Mouse (Mus musculus) neural tube, embryonic 14.5 days (tissue): Measurements from ENCODE around the gene Tenm2. TPM values are rescaled to one million over a fixed set of nuclear protein-coding genes. Genes with fewer than 3 reads are reported as not detected.

ENCODE experiments used
- ATAC-seq: fragments of 200-750 bp; cut with Nextera tagmentation; 2 replicates; pipeline ENCODE4 v1.8.0; 2017; ENCODE audit warnings: low read depth, mild to moderate bottlenecking, moderate TSS enrichment, moderate library complexity
- H3K27ac ChIP-seq: fragments of 300-500 bp; sonication (generic); 2 replicates; pipeline ENCODE4 v1.5.1; 2014; ENCODE audit warnings: low read depth, mild to moderate bottlenecking, control low read depth, low read length, moderate library complexity, mixed read lengths
- H3K27me3 ChIP-seq: fragments of 300-500 bp; sonication (generic); 2 replicates; pipeline ENCODE4 v1.6.1; 2014; ENCODE audit warnings: low read length; ENCODE audit not compliant: control insufficient read depth, insufficient read depth
- H3K36me3 ChIP-seq: fragments of 300-500 bp; sonication (generic); 2 replicates; pipeline ENCODE4 v1.6.1; 2014; ENCODE audit warnings: low read length, mixed read lengths; ENCODE audit not compliant: control insufficient read depth, insufficient read depth
- H3K4me1 ChIP-seq: fragments of 300-500 bp; sonication (generic); 2 replicates; pipeline ENCODE4 v1.6.1; 2014; ENCODE audit warnings: low read length; ENCODE audit not compliant: control insufficient read depth, insufficient read depth
- H3K4me2 ChIP-seq: fragments of 300-500 bp; sonication (generic); 2 replicates; pipeline ENCODE4 v1.6.1; 2014; ENCODE audit warnings: mild to moderate bottlenecking, low read depth, low read length, control low read depth
- H3K4me3 ChIP-seq: fragments of 300-500 bp; sonication (generic); 2 replicates; pipeline ENCODE4 v1.5.1; 2014; ENCODE audit warnings: low read depth, low read length, control low read depth, mixed read lengths
- H3K9ac ChIP-seq: fragments of 300-500 bp; sonication (generic); replicated peaks from 2 replicates; pipeline ENCODE4 v1.6.1; 2014; ENCODE audit warnings: low read depth, mild to moderate bottlenecking, control low read depth, low read length, mixed read lengths
- H3K9me3 ChIP-seq: fragments of 300-500 bp; sonication (generic); 2 replicates; pipeline ENCODE4 v1.6.1; 2016; ENCODE audit warnings: low read length; ENCODE audit not compliant: control insufficient read depth
- WGBS: fragments of 180-500 bp; shearing (Covaris S2); extraction: QIAGEN DNeasy Blood & Tissue Kit; methylation state at CpG from one replicate; pipeline ENCODE4 v1.1.7; 2014; 5-methylcytosine and 5-hydroxymethylcytosine counted together
- polyA plus RNA-seq: library from polyadenylated mRNA; unstranded; fragments of >200 nt; fragmentation: Nextera tagmentation; extraction: Ambion mirVana; gene quantifications from 2 replicates; pipeline ENCODE4 v1.2.1, GENCODE M21; 2014

Tenm2 gene
- polyA plus RNA-seq, 1 experiment from 2014 or later, result 32.2 TPM

GRCm38 (mm10) chr11:37046671-37047070, 189.1 kb downstream of the Tenm2 start:
- Histone ChIP-seq H3K27me3 (no peaks in the 10 kb centered on the region), H3K27ac (no peak overlapping the region), H3K36me3 (no peaks in the 10 kb centered on the region), H3K9ac (no peak overlapping the region), H3K9me3 (no peaks in the 10 kb centered on the region), H3K4me2 (no peak overlapping the region), H3K4me3 (no peak overlapping the region), H3K4me1 (no peaks in the 10 kb centered on the region)
- 62% methylated on average over 5 of the region's 5 CpGs for WGBS
- no peak for ATAC-seq

- Histone ChIP-seq H3K27ac (no peak overlapping the region), H3K4me2 (no peak overlapping the region), H3K36me3 (no peaks in the 10 kb centered on the region), H3K9ac (no peak overlapping the region), H3K4me1 (no peaks in the 10 kb centered on the region), H3K27me3 (no peaks in the 10 kb centered on the region), H3K4me3 (no peak overlapping the region), H3K9me3 (no peaks in the 10 kb centered on the region)
- ATAC-seq, result no peak
- 80% methylated on average over 4 of the region's 4 CpGs for WGBS
Measured at GRCm38 (mm10) chr11:37041259-37041658, 194.5 kb downstream of the Tenm2 start.

- Histone ChIP-seq H3K36me3 (no peaks in the 10 kb centered on the region), H3K4me1 (no peaks in the 10 kb centered on the region), H3K4me3 (no peak overlapping the region), H3K27ac (no peak overlapping the region), H3K27me3 (no peaks in the 10 kb centered on the region), H3K9me3 (no peaks in the 10 kb centered on the region), H3K4me2 (no peak overlapping the region), H3K9ac (no peak overlapping the region)
- WGBS, result 80% methylated on average over 3 of the region's 3 CpGs
- no peak for ATAC-seq
Measured at GRCm38 (mm10) chr11:37039283-37039682, 196.5 kb downstream of the Tenm2 start.

GRCm38 (mm10) chr11:37031305-37032055, 204.3 kb downstream of the Tenm2 start:
- H3K4me2 ChIP-seq, result no peak overlapping the region
- H3K9me3 ChIP-seq, result no peaks in the 10 kb centered on the region
- ATAC-seq, result no peak
- 46% methylated on average over 7 of the region's 7 CpGs for WGBS
- H3K4me3 ChIP-seq, result no peak overlapping the region
- no peaks in the 10 kb centered on the region for H3K27me3 ChIP-seq
- no peak overlapping the region for H3K9ac ChIP-seq
- H3K4me1 ChIP-seq, result no peaks in the 10 kb centered on the region
- no peaks in the 10 kb centered on the region for H3K36me3 ChIP-seq
- no peak overlapping the region for H3K27ac ChIP-seq

- 85% methylated on average over 1 of the region's 1 CpGs for WGBS
- no peak overlapping the region for H3K4me3 ChIP-seq
- H3K4me1 ChIP-seq, result no peaks in the 10 kb centered on the region
- H3K27ac ChIP-seq, result no peak overlapping the region
- H3K9me3 ChIP-seq, result no peaks in the 10 kb centered on the region
- H3K9ac ChIP-seq, result no peak overlapping the region
- no peaks in the 10 kb centered on the region for H3K27me3 ChIP-seq
- ATAC-seq, result no peak
- H3K4me2 ChIP-seq, result no peak overlapping the region
- no peaks in the 10 kb centered on the region for H3K36me3 ChIP-seq
Measured at GRCm38 (mm10) chr11:37011900-37012299, 223.9 kb downstream of the Tenm2 start.

GRCm38 (mm10) chr11:37009243-37009642, 226.5 kb downstream of the Tenm2 start:
- H3K4me2 ChIP-seq, result no peak overlapping the region
- no peak overlapping the region for H3K4me3 ChIP-seq
- no peaks in the 10 kb centered on the region for H3K36me3 ChIP-seq
- H3K9me3 ChIP-seq, result no peaks in the 10 kb centered on the region
- H3K9ac ChIP-seq, result no peak overlapping the region
- H3K27me3 ChIP-seq, result no peaks in the 10 kb centered on the region
- H3K27ac ChIP-seq, result no peak overlapping the region
- no peak for ATAC-seq
- no peaks in the 10 kb centered on the region for H3K4me1 ChIP-seq
- 55% methylated on average over 1 of the region's 1 CpGs for WGBS

- H3K9ac ChIP-seq, result no peak overlapping the region
- no peak overlapping the region for H3K4me2 ChIP-seq
- H3K27me3 ChIP-seq, result no peaks in the 10 kb centered on the region
- no peaks in the 10 kb centered on the region for H3K9me3 ChIP-seq
- no peaks in the 10 kb centered on the region for H3K4me1 ChIP-seq
- H3K27ac ChIP-seq, result no peak overlapping the region
- no peak overlapping the region for H3K4me3 ChIP-seq
- no peaks in the 10 kb centered on the region for H3K36me3 ChIP-seq
- 24% methylated on average over 3 of the region's 3 CpGs for WGBS
- no peak for ATAC-seq
Measured at GRCm38 (mm10) chr11:36997668-36998067, 238.1 kb downstream of the Tenm2 start.

- H3K4me2 ChIP-seq, result no peak overlapping the region
- H3K27me3 ChIP-seq, result no peaks in the 10 kb centered on the region
- H3K9me3 ChIP-seq, result no peaks in the 10 kb centered on the region
- ATAC-seq, result no peak
- H3K9ac ChIP-seq, result no peak overlapping the region
- H3K36me3 ChIP-seq, result no peaks in the 10 kb centered on the region
- no peak overlapping the region for H3K4me3 ChIP-seq
- H3K4me1 ChIP-seq, result peaks cover 4% of the 10 kb centered on the region; the same call in 1 of the 2 replicates
- no peak overlapping the region for H3K27ac ChIP-seq
- WGBS, result 75% methylated on average over 3 of the region's 3 CpGs
Measured at GRCm38 (mm10) chr11:36990895-36991294, 244.9 kb downstream of the Tenm2 start.

- no peak overlapping the region for H3K4me2 ChIP-seq
- no peaks in the 10 kb centered on the region for H3K27me3 ChIP-seq
- H3K4me3 ChIP-seq, result no peak overlapping the region
- 42% methylated on average over 5 of the region's 5 CpGs for WGBS
- H3K27ac ChIP-seq, result 0 out of 2 replicates have a peak overlapping the region, but pooled peaks have one; percentile 28
- peaks cover 4% of the 10 kb centered on the region; the same call in 1 of the 2 replicates for H3K4me1 ChIP-seq
- peak; percentile 85 for ATAC-seq
- H3K9me3 ChIP-seq, result no peaks in the 10 kb centered on the region
- no peak overlapping the region for H3K9ac ChIP-seq
- H3K36me3 ChIP-seq, result no peaks in the 10 kb centered on the region
Measured at GRCm38 (mm10) chr11:36988776-36989565, 246.8 kb downstream of the Tenm2 start.
